Mouse (Mus musculus): ENCODE measurements around the gene Krtap1-4.

Gene Krtap1-4

GRCm38 (mm10) chr11:99547892-99548291, 35.6 kb downstream of the Krtap1-4 start:
- no peak for DNase-seq

DNA sequence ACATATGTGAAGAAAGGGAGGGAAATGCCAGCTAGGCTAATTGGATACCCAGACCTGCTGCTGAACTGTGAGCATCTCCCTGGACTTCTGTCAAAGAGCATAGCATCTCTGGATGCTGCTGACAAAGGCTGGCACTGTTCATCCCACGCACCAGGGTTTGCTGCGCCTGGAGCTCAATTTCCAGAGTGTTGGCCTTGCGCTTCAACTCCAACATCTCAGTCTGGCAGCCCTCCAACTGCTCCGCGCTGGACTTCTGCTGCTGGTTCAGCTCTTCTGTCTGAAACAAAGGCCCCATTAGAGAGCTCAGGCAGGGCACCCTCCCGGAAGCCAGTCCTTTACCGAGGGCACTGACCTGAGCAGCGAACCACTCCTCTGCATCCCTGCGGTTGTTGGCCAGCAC, 43.7 kb downstream of the Krtap1-4 start:
- DNase-seq: peak in 1 of 2 experiments; percentile 1

Measured in spleen, adult 18-20 months (tissue).